Mouse (Mus musculus) myocyte (in vitro differentiated cells): ENCODE measurements at regions not wholly inside any gene's neighbourhood (a gene's known extent, or its start where the extent isn't known, plus 50 kb on each side); places are given as distances from the start of the nearest gene placed in this dataset.

Source experiments
- H3K27me3 ChIP-seq: one replicate; pipeline ENCODE4 v1.6.1; 2011; ENCODE audit not compliant: control insufficient read depth, insufficient read depth, insufficient read length
- H3K36me3 ChIP-seq: one replicate; pipeline ENCODE4 v1.6.1; 2011; ENCODE audit not compliant: control insufficient read depth, insufficient read depth
- H3K4me2 ChIP-seq: one replicate; pipeline ENCODE4 v1.6.1; 2011; ENCODE audit warnings: low read depth, control low read depth
- H3K4me3 ChIP-seq: one replicate; pipeline ENCODE4 v1.5.1; 2011; ENCODE audit warnings: mild to moderate bottlenecking, control low read depth, moderate library complexity
- H3K79me2 ChIP-seq: one replicate; pipeline ENCODE4 v1.6.1; 2011; ENCODE audit not compliant: control insufficient read depth, insufficient read depth
- H3ac ChIP-seq: one replicate; pipeline ENCODE4 v1.6.1; 2011; ENCODE audit not compliant: control insufficient read depth, insufficient read length
- CEBPB ChIP-seq: IDR thresholded peaks from 2 replicates; pipeline ENCODE4 v1.6.1; 2011; ENCODE audit warnings: mild to moderate bottlenecking, moderate library complexity; ENCODE audit not compliant: poor library complexity, insufficient read depth, severe bottlenecking
- E2F4 ChIP-seq: IDR thresholded peaks from one replicate; pipeline ENCODE4 v1.6.1; 2011; ENCODE audit warnings: mild to moderate bottlenecking, control low read depth, moderate library complexity; ENCODE audit not compliant: insufficient read depth
- MAX ChIP-seq: IDR thresholded peaks from one replicate; pipeline ENCODE4 v1.6.1; 2011; ENCODE audit warnings: low read depth, mild to moderate bottlenecking, control low read depth
- MYOD1 ChIP-seq, 3 experiments: IDR thresholded peaks; one replicate each; pipeline ENCODE4 v1.6.1; 2011; ENCODE audit warnings: control low read depth in 2 of 3, low read depth in 2 of 3, mild to moderate bottlenecking in 2 of 3, moderate library complexity in 1 of 3; ENCODE audit not compliant: insufficient read length in 2 of 3, control insufficient read depth in 1 of 3
- MYOG ChIP-seq, 3 experiments: IDR thresholded peaks; one replicate each; pipeline ENCODE4 v1.6.1; 2011; ENCODE audit warnings: control low read depth in 2 of 3, low read depth in 2 of 3, mild to moderate bottlenecking in 2 of 3; ENCODE audit not compliant: insufficient read length in 2 of 3, control insufficient read depth in 1 of 3, insufficient read depth in 1 of 3
- POLR2A ChIP-seq: IDR thresholded peaks from one replicate; pipeline ENCODE4 v1.6.1; 2011; ENCODE audit warnings: low read depth, mild to moderate bottlenecking, control low read depth, moderate library complexity; ENCODE audit not compliant: insufficient read length
- POLR2AphosphoS2 ChIP-seq: IDR thresholded peaks from one replicate; pipeline ENCODE4 v1.6.1; 2011; ENCODE audit warnings: low read depth, control low read depth; ENCODE audit not compliant: insufficient read length
- REST ChIP-seq: IDR thresholded peaks from one replicate; pipeline ENCODE4 v1.6.1; 2011; ENCODE audit warnings: mild to moderate bottlenecking, control low read depth, moderate library complexity; ENCODE audit not compliant: insufficient read depth, insufficient read length
- SRF ChIP-seq: IDR thresholded peaks from one replicate; pipeline ENCODE4 v1.6.1; 2011; ENCODE audit warnings: low read depth; ENCODE audit not compliant: control insufficient read depth, insufficient read length
- TCF12 ChIP-seq: IDR thresholded peaks from one replicate; pipeline ENCODE4 v1.6.1; 2011; ENCODE audit warnings: mild to moderate bottlenecking, control low read depth; ENCODE audit not compliant: poor library complexity, insufficient read depth, severe bottlenecking
- TCF3 ChIP-seq: IDR thresholded peaks from one replicate; pipeline ENCODE4 v1.6.1; 2011; ENCODE audit warnings: low read depth, control low read depth; ENCODE audit not compliant: insufficient read length
- USF1 ChIP-seq: IDR thresholded peaks from one replicate; pipeline ENCODE4 v1.6.1; 2011; ENCODE audit warnings: low read depth, mild to moderate bottlenecking, control low read depth, moderate library complexity

GRCm38 (mm10) chr17:14475778-14476647 lies 196.7 kb downstream of the Smoc2 start:
- Histone ChIP-seq H3K36me3 (no peaks in the 10 kb centered on the region), H3K27me3 (no peaks in the 10 kb centered on the region), H3ac (no peak overlapping the region), H3K79me2 (no peaks in the 10 kb centered on the region), H3K4me3 (no peak overlapping the region), H3K4me2 (no peak overlapping the region)
- TF ChIP-seq TCF3 (no peak), REST (no peak), TCF12 (no peak), MYOG (IDR thresholded peaks at IDR 0.05; ENCODE audit: control insufficient read depth in 1 of 3, insufficient read depth in 1 of 3, insufficient read length in 2 of 3, low read depth in 2 of 3) (no peak), SRF (no peak), POLR2AphosphoS2 (no peak), MAX (no peak), CEBPB (no peak), USF1 (no peak), MYOD1 (IDR thresholded peaks at IDR 0.05; ENCODE audit: control insufficient read depth in 1 of 3, insufficient read length in 2 of 3, low read depth in 2 of 3) (no peak), POLR2A (no peak), E2F4 (no peak)

GRCm38 (mm10) chr17:14475277-14475676 lies 196.0 kb downstream of the Smoc2 start:
- Histone ChIP-seq H3K4me2 (no peak overlapping the region), H3K36me3 (no peaks in the 10 kb centered on the region), H3K79me2 (no peaks in the 10 kb centered on the region), H3K4me3 (no peak overlapping the region), H3ac (no peak overlapping the region), H3K27me3 (no peaks in the 10 kb centered on the region)
- TF ChIP-seq E2F4, result no peak

GRCm38 (mm10) chr17:14468754-14469488 lies 189.6 kb downstream of the Smoc2 start:
- Histone ChIP-seq H3K4me3 (no peak overlapping the region), H3K36me3 (no peaks in the 10 kb centered on the region), H3K4me2 (no peak overlapping the region), H3K27me3 (no peaks in the 10 kb centered on the region), H3K79me2 (no peaks in the 10 kb centered on the region), H3ac (no peak overlapping the region)
- TF ChIP-seq REST (no peak), MAX (no peak), POLR2AphosphoS2 (no peak), MYOG (IDR thresholded peaks at IDR 0.05; ENCODE audit: control insufficient read depth in 1 of 3, insufficient read depth in 1 of 3, insufficient read length in 2 of 3, low read depth in 2 of 3) (no peak), CEBPB (no peak), USF1 (no peak), TCF12 (no peak), MYOD1 (IDR thresholded peaks at IDR 0.05; ENCODE audit: control insufficient read depth in 1 of 3, insufficient read length in 2 of 3, low read depth in 2 of 3) (no peak), E2F4 (no peak), SRF (no peak), POLR2A (no peak), TCF3 (no peak)

- no peaks in the 10 kb centered on the region for H3K79me2 ChIP-seq
- H3K4me3 ChIP-seq, result no peak overlapping the region
- TF ChIP-seq REST, result no peak
- TF ChIP-seq SRF, result no peak
- TF ChIP-seq CEBPB, result no peak
- TF ChIP-seq E2F4, result no peak
- TF ChIP-seq MYOD1 (IDR thresholded peaks at IDR 0.05; ENCODE audit: control insufficient read depth in 1 of 3, insufficient read length in 2 of 3, low read depth in 2 of 3), result no peak
- TF ChIP-seq TCF12, result no peak
- no peak for TF ChIP-seq POLR2AphosphoS2
- TF ChIP-seq POLR2A, result no peak
- TF ChIP-seq MAX, result no peak
- no peaks in the 10 kb centered on the region for H3K36me3 ChIP-seq
- no peak overlapping the region for H3ac ChIP-seq
- H3K4me2 ChIP-seq, result no peak overlapping the region
- no peaks in the 10 kb centered on the region for H3K27me3 ChIP-seq
Observed at GRCm38 (mm10) chr17:14455251-14455743, 176.0 kb downstream of the Smoc2 start.
